Mouse (Mus musculus) thymus, adult 2 months (tissue): ENCODE data around the gene Pgap3.

ENCODE experiments used
- CTCF ChIP-seq: fragments of 200-500 bp; IDR thresholded peaks from 2 replicates; pipeline ENCODE4 v1.5.1; 2012; ENCODE audit warnings: mild to moderate bottlenecking, control low read depth, low read length, moderate library complexity, borderline replicate concordance; ENCODE audit not compliant: control insufficient read depth, poor library complexity, insufficient read depth; ENCODE audit errors: extremely low read depth
- POLR2A ChIP-seq: fragments of 200-500 bp; IDR thresholded peaks from 2 replicates; pipeline ENCODE4 v1.6.1; 2012; ENCODE audit warnings: mild to moderate bottlenecking, low read length, control low read depth, moderate library complexity; ENCODE audit not compliant: control insufficient read depth, poor library complexity, insufficient read depth; ENCODE audit errors: extremely low read depth

- no peak for TF ChIP-seq POLR2A
- no peak for TF ChIP-seq CTCF
Observed at GRCm38 (mm10) chr11:98339679-98340287, 60.5 kb downstream of the Pgap3 start.
